Mouse (Mus musculus) hindbrain, embryonic 11.5 days (tissue): ENCODE data around the gene Tmem11. TPM values are rescaled to one million over a fixed set of nuclear protein-coding genes. Genes with fewer than 3 reads are reported as not detected.
A peak's percentile ranks its signal among the peaks of the same experiment; 100 is the strongest.

Source experiments
- ATAC-seq: fragments of 200-750 bp; cut with Nextera tagmentation; 2 replicates; pipeline ENCODE4 v1.8.0; 2017; ENCODE audit warnings: mild to moderate bottlenecking, moderate TSS enrichment, moderate library complexity; ENCODE audit not compliant: low FRiP score
- DNase-seq: peaks from one replicate; pipeline ENCODE4 v3.0.0-alpha.2; 2015; ENCODE audit warnings: low spot score
- H3K27ac ChIP-seq: fragments of 300-500 bp; sonication (generic); 2 replicates; pipeline ENCODE4 v1.5.1; 2014; ENCODE audit warnings: mild to moderate bottlenecking, low read depth, low read length
- H3K27me3 ChIP-seq: fragments of 300-500 bp; sonication (generic); 2 replicates; pipeline ENCODE4 v1.6.1; 2014; ENCODE audit warnings: mild to moderate bottlenecking, low read length, moderate library complexity, mixed read lengths; ENCODE audit not compliant: control insufficient read depth, insufficient read depth
- H3K36me3 ChIP-seq: fragments of 300-500 bp; sonication (generic); 2 replicates; pipeline ENCODE4 v1.6.1; 2014; ENCODE audit warnings: mild to moderate bottlenecking, low read length, moderate library complexity, mixed read lengths; ENCODE audit not compliant: control insufficient read depth, insufficient read depth
- H3K4me1 ChIP-seq: fragments of 300-500 bp; sonication (generic); replicated peaks from 2 replicates; pipeline ENCODE4 v1.6.1; 2014; ENCODE audit warnings: low read length, mixed read lengths; ENCODE audit not compliant: control insufficient read depth, insufficient read depth
- H3K4me2 ChIP-seq: fragments of 300-500 bp; sonication (generic); replicated peaks from 2 replicates; pipeline ENCODE4 v1.6.1; 2014; ENCODE audit warnings: mild to moderate bottlenecking, low read depth, low read length
- H3K4me3 ChIP-seq: fragments of 300-500 bp; sonication (generic); 2 replicates; pipeline ENCODE4 v1.5.1; 2014; ENCODE audit warnings: low read depth, low read length
- H3K9ac ChIP-seq: fragments of 300-500 bp; sonication (generic); 2 replicates; pipeline ENCODE4 v1.6.1; 2014; ENCODE audit warnings: low read depth, low read length
- H3K9me3 ChIP-seq: fragments of 300-500 bp; sonication (generic); 2 replicates; pipeline ENCODE4 v1.6.1; 2016; ENCODE audit warnings: low read length; ENCODE audit not compliant: control insufficient read depth
- WGBS: fragments of 180-500 bp; shearing (Covaris S2); extraction: QIAGEN DNeasy Blood & Tissue Kit; methylation state at CpG from one replicate; pipeline ENCODE4 v1.1.7; 2014; 5-methylcytosine and 5-hydroxymethylcytosine counted together
- polyA plus RNA-seq: library from polyadenylated mRNA; unstranded; fragments of >200 nt; fragmentation: Nextera tagmentation; extraction: Ambion mirVana; gene quantifications from 2 replicates; pipeline ENCODE4 v1.2.1, GENCODE M21; 2014

Gene Tmem11
- polyA plus RNA-seq, 1 experiment from 2014 or later, result 62.4 TPM

DNA sequence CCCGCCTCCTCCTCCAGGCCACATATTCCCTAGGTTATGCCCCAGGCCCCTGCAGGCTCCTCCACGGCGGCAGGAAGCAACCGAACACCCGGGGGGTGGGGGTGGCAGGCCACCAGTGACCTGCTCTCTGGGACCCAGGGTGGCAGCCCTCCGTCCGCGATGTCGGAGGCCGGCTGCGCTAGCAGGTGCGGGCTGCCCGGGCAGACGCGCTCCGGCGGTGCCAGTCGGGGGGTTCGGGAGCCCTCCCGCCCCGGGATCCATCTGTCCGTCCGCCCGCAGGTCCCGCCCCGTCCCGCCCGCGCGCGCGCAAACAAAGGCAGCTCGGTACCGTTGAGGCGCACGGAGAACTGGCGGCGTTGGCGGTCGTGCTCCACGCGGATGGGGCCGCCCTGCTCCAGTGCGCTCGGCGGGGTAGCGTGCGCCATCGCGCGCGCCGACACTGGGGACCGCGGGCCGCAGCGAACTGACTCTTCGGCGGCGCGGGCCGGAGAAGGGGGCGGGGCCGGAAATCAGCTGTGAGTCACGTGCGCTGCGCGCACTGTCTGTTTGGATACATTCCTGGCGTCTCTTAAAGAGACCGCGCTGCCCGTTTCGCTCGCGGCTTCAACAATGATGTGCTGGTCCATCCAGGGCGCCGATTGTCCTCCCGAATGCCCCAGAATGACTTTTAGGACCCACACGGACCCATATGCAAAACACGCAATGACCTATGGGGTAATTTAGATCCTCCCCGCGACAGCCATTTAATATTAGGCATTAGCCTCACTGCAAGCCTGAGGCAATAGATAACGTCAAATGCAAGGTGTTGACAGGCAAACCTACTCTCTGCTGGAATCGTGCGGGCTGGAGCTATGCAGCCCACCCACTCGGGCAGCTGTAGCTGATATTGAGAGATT is 34.5 kb upstream of the Tmem11 start:
- Histone ChIP-seq H3K4me1 (peaks cover 5% of the 10 kb centered on the region; the same call in 1 of the 2 replicates), H3K4me3 (peak overlapping the region; percentile 78), H3K9ac (peak overlapping the region; percentile 73), H3K27ac (peak overlapping the region; percentile 66), H3K4me2 (peak overlapping the region; percentile 60), H3K9me3 (no peaks in the 10 kb centered on the region), H3K27me3 (no peaks in the 10 kb centered on the region), H3K36me3 (no peaks in the 10 kb centered on the region)
- DNase-seq (peak; percentile 94), ATAC-seq (peak; percentile 92)
- WGBS, result under 1% methylated on average over 74 of the region's 86 CpGs

DNA sequence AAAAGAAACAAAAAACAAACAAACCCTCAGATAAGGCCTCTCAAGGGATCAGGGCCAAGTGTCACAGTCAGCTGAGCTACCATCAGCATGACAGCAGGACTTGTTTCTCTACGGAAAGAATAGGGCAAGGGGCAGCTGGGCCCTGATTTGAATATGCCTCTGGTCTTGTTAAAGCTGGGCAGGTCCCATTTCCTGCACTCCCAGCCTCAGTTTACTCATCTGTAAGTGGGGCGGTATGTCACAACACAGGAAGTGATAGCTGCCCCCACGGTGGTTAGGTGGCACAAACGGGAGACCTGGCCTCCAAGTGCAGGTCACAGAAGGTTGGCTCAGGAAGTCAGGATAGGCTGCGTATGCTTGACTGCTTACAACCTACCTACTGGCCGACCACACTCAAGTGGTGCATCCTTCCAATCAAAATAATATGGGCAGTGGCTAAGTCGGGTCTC is 33.5 kb upstream of the Tmem11 start:
- ATAC-seq (no peak), DNase-seq (peak; percentile 16)
- Histone ChIP-seq H3K27ac (no peak overlapping the region), H3K9me3 (no peaks in the 10 kb centered on the region), H3K4me1 (peaks cover 5% of the 10 kb centered on the region; the same call in 1 of the 2 replicates), H3K4me2 (peak overlapping the region; percentile 60), H3K27me3 (no peaks in the 10 kb centered on the region), H3K36me3 (no peaks in the 10 kb centered on the region), H3K4me3 (peak overlapping the region; percentile 78), H3K9ac (no peak overlapping the region; the same call in 1 of the 2 replicates)
- WGBS, result 28% methylated on average over 7 of the region's 7 CpGs

DNA sequence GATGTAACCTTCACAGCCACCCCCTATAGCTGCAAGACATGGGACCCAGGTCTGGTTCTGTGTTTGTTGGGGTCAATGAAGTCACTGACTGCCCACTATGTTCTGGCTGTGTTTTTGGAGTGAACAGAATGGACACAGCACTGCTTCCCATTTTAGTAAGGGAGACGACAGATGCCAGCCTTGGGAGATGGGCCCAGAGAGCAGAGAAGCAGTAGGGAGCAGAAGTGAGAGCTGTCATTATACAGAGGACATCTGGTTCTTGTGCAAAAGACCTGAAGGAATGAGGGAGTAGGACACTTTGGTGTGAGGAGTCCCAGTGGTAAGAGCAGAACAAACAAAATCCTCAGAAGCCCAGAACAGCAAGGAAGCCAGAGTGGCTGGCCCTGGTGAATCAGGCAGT is 30.6 kb upstream of the Tmem11 start:
- Histone ChIP-seq H3K9ac (no peak overlapping the region), H3K4me2 (no peak overlapping the region), H3K9me3 (no peaks in the 10 kb centered on the region), H3K4me1 (peaks cover 5% of the 10 kb centered on the region; the same call in 1 of the 2 replicates), H3K27me3 (no peaks in the 10 kb centered on the region), H3K36me3 (0 out of 2 replicates have a peak, but pooled peaks cover 5% of the 10 kb centered on the region), H3K4me3 (no peak overlapping the region), H3K27ac (no peak overlapping the region)
- no peak for DNase-seq
- ATAC-seq, result no peak
- WGBS, result 89% methylated on average over 1 of the region's 1 CpGs

DNA sequence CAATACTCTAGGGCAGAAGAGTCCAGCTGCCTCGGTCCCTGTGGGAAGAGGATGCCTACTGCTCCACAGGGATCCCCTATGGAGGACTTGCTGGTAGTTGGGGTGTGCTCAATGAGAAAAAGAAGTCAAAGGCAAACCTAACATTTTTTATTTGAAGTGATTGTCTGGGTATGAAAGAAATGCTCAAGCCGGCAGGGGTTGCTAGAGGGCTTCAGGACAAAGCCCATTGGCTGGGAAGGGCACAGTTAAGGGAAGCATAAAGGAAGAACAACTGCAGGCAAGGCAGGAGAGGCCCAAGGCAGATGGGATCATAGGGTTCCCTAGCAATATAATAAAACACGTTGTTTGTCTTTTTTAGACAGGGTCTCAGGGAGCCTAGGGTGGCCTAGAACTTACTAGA is 29.0 kb upstream of the Tmem11 start:
- no peak overlapping the region for H3K9ac ChIP-seq
- 65% methylated on average over 3 of the region's 3 CpGs for WGBS
- DNase-seq, result no peak
- H3K27me3 ChIP-seq, result no peaks in the 10 kb centered on the region
- H3K4me2 ChIP-seq, result no peak overlapping the region
- H3K9me3 ChIP-seq, result no peaks in the 10 kb centered on the region
- peaks cover 5% of the 10 kb centered on the region; the same call in 1 of the 2 replicates for H3K4me1 ChIP-seq
- no peak overlapping the region for H3K27ac ChIP-seq
- no peak for ATAC-seq
- no peak overlapping the region for H3K4me3 ChIP-seq
- 0 out of 2 replicates have a peak, but pooled peaks cover 5% of the 10 kb centered on the region for H3K36me3 ChIP-seq

DNA sequence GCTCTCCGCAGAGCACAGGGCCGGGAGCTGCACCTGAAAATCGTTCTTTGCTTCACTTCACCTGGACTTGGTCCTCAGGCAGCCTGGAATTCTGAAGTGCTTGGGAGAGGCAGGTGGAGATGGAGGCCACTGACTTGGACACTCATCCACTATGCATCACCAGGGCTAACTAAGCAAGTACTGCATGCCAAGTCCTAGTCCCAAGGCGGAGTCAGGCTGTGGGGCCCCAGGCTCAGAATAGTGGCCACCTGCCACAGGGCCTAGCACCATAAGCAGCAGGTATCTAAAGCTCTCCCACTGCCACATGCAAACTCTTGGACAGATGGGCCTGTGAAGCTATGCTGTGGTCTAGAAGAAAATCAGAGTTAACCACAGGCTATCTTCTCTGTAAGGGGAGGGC is 27.4 kb upstream of the Tmem11 start:
- DNase-seq, result no peak
- 0 out of 2 replicates have a peak, but pooled peaks cover 5% of the 10 kb centered on the region for H3K36me3 ChIP-seq
- ATAC-seq, result no peak

DNA sequence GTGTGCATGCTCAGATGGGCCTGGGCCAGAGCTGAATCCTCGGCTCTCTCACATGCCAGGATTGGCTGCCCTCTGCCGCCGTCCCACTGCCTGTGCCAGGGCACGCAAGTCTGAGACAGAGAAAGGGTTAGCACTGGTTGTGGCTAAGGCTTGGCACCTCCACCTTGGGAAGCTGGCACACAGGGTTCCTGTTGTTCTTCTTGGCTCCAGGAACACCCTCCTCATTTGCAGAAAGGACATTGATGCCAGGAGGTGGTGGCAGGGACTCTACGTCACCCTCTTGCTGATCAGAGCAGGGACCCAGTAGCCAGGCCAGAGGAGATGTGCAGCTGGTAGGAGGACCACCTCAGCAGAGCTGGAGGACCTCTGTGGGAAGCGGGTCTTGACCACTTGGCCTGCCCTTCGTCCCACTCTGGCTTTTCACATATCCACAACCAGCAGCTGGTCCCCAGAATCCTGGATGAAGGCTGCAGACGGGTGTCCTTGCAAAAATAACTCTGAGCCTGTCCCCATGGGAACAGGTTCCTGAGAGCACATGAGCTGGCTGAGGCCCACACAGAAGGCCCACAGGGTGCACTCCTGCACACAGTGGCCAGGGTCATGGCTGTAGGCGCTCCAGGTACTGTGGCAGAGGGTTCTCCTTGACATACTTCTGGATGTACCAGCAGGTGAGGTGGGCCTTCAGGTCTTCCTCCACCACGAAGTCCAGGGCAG is 26.5 kb upstream of the Tmem11 start:
- Histone ChIP-seq H3K4me2 (no peak overlapping the region), H3K27me3 (no peaks in the 10 kb centered on the region), H3K4me3 (no peak overlapping the region), H3K36me3 (0 out of 2 replicates have a peak, but pooled peaks cover 5% of the 10 kb centered on the region), H3K27ac (no peak overlapping the region), H3K9me3 (no peaks in the 10 kb centered on the region), H3K4me1 (no peaks in the 10 kb centered on the region), H3K9ac (no peak overlapping the region)
- 91% methylated on average over 10 of the region's 10 CpGs for WGBS
- DNase-seq (no peak), ATAC-seq (no peak)

More for the DNA sequence above, 27.4 kb upstream of the Tmem11 start:
- no peak overlapping the region for H3K9ac ChIP-seq
- H3K4me3 ChIP-seq, result no peak overlapping the region
- no peaks in the 10 kb centered on the region for H3K27me3 ChIP-seq
- 91% methylated on average over 4 of the region's 4 CpGs for WGBS
- H3K4me2 ChIP-seq, result no peak overlapping the region
- H3K4me1 ChIP-seq, result no peaks in the 10 kb centered on the region
- H3K9me3 ChIP-seq, result no peaks in the 10 kb centered on the region
- no peak overlapping the region for H3K27ac ChIP-seq

DNA sequence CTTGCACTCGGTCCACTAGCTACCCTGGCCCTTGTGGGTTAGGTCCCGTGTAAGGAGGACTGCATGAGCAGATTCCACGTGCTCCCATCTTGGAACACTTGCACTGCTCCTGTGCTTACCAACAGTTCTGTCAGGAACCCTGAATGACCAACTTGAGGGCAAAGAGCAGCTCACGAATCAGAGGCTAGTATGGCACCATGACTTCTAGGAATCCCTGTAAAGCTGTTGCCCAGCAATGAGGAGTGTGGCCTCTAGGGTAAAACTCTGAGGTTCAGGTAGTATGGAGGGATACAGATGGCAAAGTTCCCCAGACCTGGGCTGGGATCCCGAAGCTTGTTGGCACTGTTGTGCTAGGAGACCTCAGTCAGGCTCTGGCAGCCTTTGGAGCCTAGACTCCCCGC is 24.6 kb upstream of the Tmem11 start:
- H3K9ac ChIP-seq, result no peak overlapping the region
- no peaks in the 10 kb centered on the region for H3K9me3 ChIP-seq
- H3K27me3 ChIP-seq, result no peaks in the 10 kb centered on the region
- 88% methylated on average over 6 of the region's 6 CpGs for WGBS
- no peak for ATAC-seq
- DNase-seq, result no peak
- no peak overlapping the region for H3K4me2 ChIP-seq
- H3K27ac ChIP-seq, result no peak overlapping the region
- no peak overlapping the region for H3K4me3 ChIP-seq
- 0 out of 2 replicates have a peak, but pooled peaks cover 5% of the 10 kb centered on the region for H3K36me3 ChIP-seq
- no peaks in the 10 kb centered on the region for H3K4me1 ChIP-seq

DNA sequence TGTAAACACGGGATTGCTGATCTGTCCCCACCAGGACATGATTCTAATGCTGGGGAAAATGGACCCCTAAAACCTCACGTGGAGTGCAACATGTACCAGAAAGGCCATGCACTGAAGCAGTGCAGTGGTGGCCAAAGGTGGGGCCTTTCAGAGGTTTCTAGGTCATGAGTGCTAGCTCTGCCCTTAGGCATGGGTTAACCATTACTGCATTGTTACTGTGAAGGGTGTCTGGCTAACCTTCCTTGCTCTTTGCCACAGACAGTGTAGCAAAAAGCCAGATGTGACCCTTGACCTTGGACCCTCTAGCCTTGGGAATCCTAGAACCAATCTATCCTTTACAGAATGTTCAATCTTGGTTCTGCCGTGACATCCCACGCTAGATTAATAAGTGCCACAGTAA is 23.4 kb upstream of the Tmem11 start:
- WGBS, result 61% methylated on average over 4 of the region's 4 CpGs
- Histone ChIP-seq H3K4me2 (no peak overlapping the region), H3K9ac (no peak overlapping the region), H3K36me3 (0 out of 2 replicates have a peak, but pooled peaks cover 5% of the 10 kb centered on the region), H3K4me3 (no peak overlapping the region), H3K27me3 (no peaks in the 10 kb centered on the region), H3K9me3 (no peaks in the 10 kb centered on the region), H3K4me1 (no peaks in the 10 kb centered on the region), H3K27ac (no peak overlapping the region)
- ATAC-seq (no peak), DNase-seq (no peak)
